Mouse (Mus musculus) limb, embryonic 14.5 days (tissue): ENCODE measurements around the gene Gm20767. TPM values are rescaled to one million over a fixed set of nuclear protein-coding genes. Genes with fewer than 3 reads are reported as not detected.
"Not testable (repeated sequence)": the region's sequence is repeated elsewhere in the genome, so short reads cannot be mapped to it uniquely, and the experiment has no call there.

ENCODE experiments used
- ATAC-seq: fragments of 200-750 bp; cut with Nextera tagmentation; 2 replicates; pipeline ENCODE4 v1.8.0; 2017; ENCODE audit warnings: low read depth, moderate number of reproducible peaks, moderate TSS enrichment; ENCODE audit not compliant: low FRiP score
- DNase-seq: peaks from one replicate; pipeline ENCODE4 v3.0.0-alpha.2; 2015; ENCODE audit warnings: low spot score
- H3K27ac ChIP-seq: fragments of 300-500 bp; sonication (generic); replicated peaks from 2 replicates; pipeline ENCODE4 v1.5.1; 2014; ENCODE audit warnings: low read depth, mild to moderate bottlenecking, low read length, moderate library complexity, mixed read lengths
- H3K27me3 ChIP-seq: fragments of 300-500 bp; sonication (generic); 2 replicates; pipeline ENCODE4 v1.6.1; 2014; ENCODE audit warnings: low read length, mixed read lengths; ENCODE audit not compliant: control insufficient read depth, insufficient read depth
- H3K36me3 ChIP-seq: fragments of 300-500 bp; sonication (generic); 2 replicates; pipeline ENCODE4 v1.6.1; 2014; ENCODE audit warnings: mild to moderate bottlenecking, low read length, moderate library complexity, mixed read lengths; ENCODE audit not compliant: control insufficient read depth, insufficient read depth
- H3K4me1 ChIP-seq: fragments of 300-500 bp; sonication (generic); 2 replicates; pipeline ENCODE4 v1.6.1; 2014; ENCODE audit warnings: antibody characterized with exemption, low read length, mixed read lengths; ENCODE audit not compliant: control insufficient read depth, insufficient read depth
- H3K4me2 ChIP-seq: fragments of 300-500 bp; sonication (generic); replicated peaks from 2 replicates; pipeline ENCODE4 v1.6.1; 2014; ENCODE audit warnings: low read depth, mild to moderate bottlenecking, low read length, moderate library complexity; ENCODE audit not compliant: severe bottlenecking
- H3K4me3 ChIP-seq: fragments of 300-500 bp; sonication (generic); replicated peaks from 2 replicates; pipeline ENCODE4 v1.5.1; 2014; ENCODE audit warnings: low read length
- H3K9ac ChIP-seq: fragments of 300-500 bp; sonication (generic); 2 replicates; pipeline ENCODE4 v1.6.1; 2014; ENCODE audit warnings: mild to moderate bottlenecking, low read depth, low read length, moderate library complexity; ENCODE audit not compliant: severe bottlenecking
- H3K9me3 ChIP-seq: fragments of 300-500 bp; sonication (generic); 2 replicates; pipeline ENCODE4 v1.6.1; 2016; ENCODE audit warnings: low read length; ENCODE audit not compliant: control insufficient read depth
- WGBS: fragments of 180-500 bp; shearing (Covaris S2); extraction: QIAGEN DNeasy Blood & Tissue Kit; methylation state at CpG from one replicate; pipeline ENCODE4 v1.1.7; 2014; 5-methylcytosine and 5-hydroxymethylcytosine counted together
- polyA plus RNA-seq, 2 experiments: library from polyadenylated mRNA; depleted of rRNA in 1 of 2; stranded (reverse) in 1 of 2; unstranded in 1 of 2; fragments of >200 nt; fragmentation: Nextera tagmentation in 1 of 2; extraction: Ambion mirVana in 1 of 2; gene quantifications; 2 replicates each; pipeline versions ENCODE4 v1.2.1 to v1.2.3; 2012 to 2014

Gene Gm20767
- polyA plus RNA-seq, 2 experiments, result not detected

DNA sequence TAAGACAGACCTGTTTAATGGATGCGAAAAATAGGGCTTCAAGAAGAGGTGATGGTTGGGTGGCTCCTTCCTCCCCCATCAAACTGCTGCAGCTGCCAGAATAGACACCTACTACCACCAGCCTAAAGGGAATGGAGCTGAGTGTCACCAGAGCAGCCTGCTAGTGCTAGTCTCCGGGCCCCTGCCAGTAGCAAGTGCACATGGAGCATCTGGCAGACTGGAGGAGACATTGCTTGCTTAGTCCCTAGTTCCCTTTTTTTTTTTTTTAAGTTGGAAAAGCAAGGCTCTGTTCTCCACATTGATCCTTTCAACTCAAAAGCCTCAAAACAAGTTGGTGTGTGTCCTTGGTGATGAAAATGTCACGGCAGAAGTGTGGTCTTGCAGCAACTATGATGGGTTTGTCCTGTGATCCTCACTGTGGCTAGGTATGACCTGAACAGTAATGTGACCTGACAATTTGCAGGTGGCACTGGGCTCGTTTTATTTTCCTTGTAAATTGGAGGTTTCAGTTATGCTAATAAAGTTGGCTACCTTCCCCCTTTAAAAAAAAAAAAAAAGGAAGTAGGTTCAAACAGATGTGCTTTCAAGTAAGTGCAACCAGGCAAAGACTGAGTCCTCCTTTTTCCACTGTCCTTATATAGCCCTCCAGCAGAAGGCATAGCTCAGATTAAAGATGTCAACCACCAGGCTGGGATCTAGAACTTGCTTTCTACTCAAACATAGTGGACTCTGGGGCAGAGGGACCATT is 9.8 kb downstream of the Gm20767 start:
- DNase-seq, ATAC-seq, H3K4me2 ChIP-seq, H3K9me3 ChIP-seq, H3K9ac ChIP-seq, H3K27me3 ChIP-seq, H3K4me3 ChIP-seq, H3K36me3 ChIP-seq, H3K27ac ChIP-seq, H3K4me1 ChIP-seq: not testable (repeated sequence)
- 53% methylated on average over 3 of the region's 4 CpGs for WGBS

DNA sequence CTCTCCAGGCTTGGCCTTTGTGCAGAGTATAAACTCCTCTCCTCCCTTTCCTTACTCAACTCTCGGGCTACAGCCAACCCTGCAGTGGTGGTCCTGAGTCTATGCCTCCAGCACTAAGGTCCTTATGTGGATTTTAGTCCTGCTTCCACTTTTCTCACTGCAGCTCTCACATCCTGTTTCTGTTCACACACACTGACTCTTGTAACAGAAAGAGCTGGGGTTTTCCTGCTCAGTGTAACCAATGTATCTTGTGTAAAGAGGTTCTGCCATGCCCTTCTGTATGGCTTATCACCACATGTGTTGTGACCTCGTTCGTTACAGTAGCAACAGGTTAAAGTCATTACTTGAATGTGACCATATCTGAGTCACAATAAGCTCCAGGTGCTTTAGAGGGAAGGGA is 10.5 kb downstream of the Gm20767 start:
- not testable (repeated sequence) for H3K4me1 ChIP-seq, H3K4me3 ChIP-seq, H3K9ac ChIP-seq, H3K27ac ChIP-seq, DNase-seq, H3K4me2 ChIP-seq, H3K27me3 ChIP-seq, H3K9me3 ChIP-seq, H3K36me3 ChIP-seq, ATAC-seq
- 57% methylated on average over 3 of the region's 3 CpGs for WGBS

DNA sequence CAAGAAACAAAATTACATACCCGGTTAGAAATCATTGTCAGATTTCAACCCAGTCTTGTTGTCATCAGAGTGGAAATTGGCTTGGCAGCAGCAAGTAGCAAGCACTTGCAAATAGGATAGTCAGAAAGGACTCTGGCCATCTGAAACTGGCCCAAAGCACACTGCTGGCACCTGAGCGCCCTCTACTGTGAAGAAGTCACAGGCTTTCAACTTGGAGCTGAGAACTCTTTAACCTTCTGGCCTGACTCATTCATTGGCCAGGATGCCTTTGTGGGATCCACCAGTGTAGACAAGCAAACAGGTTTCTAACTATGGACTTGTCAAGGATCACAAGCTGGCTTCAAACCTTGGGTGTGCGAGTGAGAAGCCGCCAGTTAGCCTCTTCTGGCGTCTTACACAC is 28.3 kb downstream of the Gm20767 start:
- H3K4me3 ChIP-seq, ATAC-seq, H3K27ac ChIP-seq, H3K4me1 ChIP-seq, H3K9ac ChIP-seq, H3K9me3 ChIP-seq, H3K27me3 ChIP-seq, DNase-seq, H3K36me3 ChIP-seq, H3K4me2 ChIP-seq: not testable (repeated sequence)
- 54% methylated on average over 5 of the region's 5 CpGs for WGBS

GRCm38 (mm10) chr13:120172133-120172532 is 32.1 kb downstream of the Gm20767 start, which contains the start of gene Gm21818:
Gene Gm21818 (plus strand): TSS chr13:120172433.
- not testable (repeated sequence) for H3K9ac ChIP-seq, H3K36me3 ChIP-seq, DNase-seq, H3K27me3 ChIP-seq, H3K4me2 ChIP-seq, H3K27ac ChIP-seq, ATAC-seq, H3K4me1 ChIP-seq, H3K4me3 ChIP-seq, H3K9me3 ChIP-seq
- 75% methylated on average over 4 of the region's 4 CpGs for WGBS

- not testable (repeated sequence) for H3K4me2 ChIP-seq, H3K9ac ChIP-seq, H3K4me3 ChIP-seq, H3K4me1 ChIP-seq, H3K9me3 ChIP-seq, H3K27ac ChIP-seq, H3K27me3 ChIP-seq, H3K36me3 ChIP-seq, ATAC-seq, DNase-seq
- 76% methylated on average over 6 of the region's 8 CpGs for WGBS
These were observed 56.3 kb downstream of the Gm20767 start for GRCm38 (mm10) chr13:120196189-120196821.

Other genes with a start within 250 kb of the Gm20767 start
- not detected in 2 replicates for gene Tcstv1, start 245.5 kb upstream of the Gm20767 start, polyA plus RNA-seq (2012; rRNA removed)
- not detected in 2 replicates for gene Tcstv1, start 245.5 kb upstream of the Gm20767 start, polyA plus RNA-seq (2014; fragmentation: Nextera tagmentation; extraction: Ambion mirVana)
- gene Gm21761, start 211.0 kb upstream of the Gm20767 start, polyA plus RNA-seq (2012; rRNA removed), result not detected in 2 replicates
- gene Gm21761, start 211.0 kb upstream of the Gm20767 start, polyA plus RNA-seq (2014; fragmentation: Nextera tagmentation; extraction: Ambion mirVana), result not detected in 2 replicates
- gene B020031M17Rik, start 189.4 kb upstream of the Gm20767 start, polyA plus RNA-seq (2012; rRNA removed), result 0.13 TPM in 1 of 2 replicates, not detected in the other
- not detected in 2 replicates for gene B020031M17Rik, start 189.4 kb upstream of the Gm20767 start, polyA plus RNA-seq (2014; fragmentation: Nextera tagmentation; extraction: Ambion mirVana)
- gene Gm36079, start 113.2 kb upstream of the Gm20767 start, polyA plus RNA-seq (2012; rRNA removed), result not detected in 2 replicates
- gene Gm36079, start 113.2 kb upstream of the Gm20767 start, polyA plus RNA-seq (2014; fragmentation: Nextera tagmentation; extraction: Ambion mirVana), result not detected in 2 replicates
- gene Gm21188, start 88.1 kb upstream of the Gm20767 start, polyA plus RNA-seq (2012; rRNA removed), result 0.03 TPM in 1 of 2 replicates, not detected in the other
- gene Gm21188, start 88.1 kb upstream of the Gm20767 start, polyA plus RNA-seq (2014; fragmentation: Nextera tagmentation; extraction: Ambion mirVana), result 0.19 TPM in 1 of 2 replicates, not detected in the other
- not detected in 2 replicates for gene Gm21818, start 32.2 kb downstream of the Gm20767 start, polyA plus RNA-seq (2012; rRNA removed)
- gene Gm21818, start 32.2 kb downstream of the Gm20767 start, polyA plus RNA-seq (2014; fragmentation: Nextera tagmentation; extraction: Ambion mirVana), result not detected in 2 replicates
- not detected in 2 replicates for gene Gm21762, start 75.7 kb downstream of the Gm20767 start, polyA plus RNA-seq (2012; rRNA removed)
- gene Gm21762, start 75.7 kb downstream of the Gm20767 start, polyA plus RNA-seq (2014; fragmentation: Nextera tagmentation; extraction: Ambion mirVana), result not detected in 2 replicates
- not detected in 2 replicates for gene Gm21731, start 98.9 kb downstream of the Gm20767 start, polyA plus RNA-seq (2012; rRNA removed)
- not detected in 2 replicates for gene Gm21731, start 98.9 kb downstream of the Gm20767 start, polyA plus RNA-seq (2014; fragmentation: Nextera tagmentation; extraction: Ambion mirVana)
- gene AF067061, start 122.9 kb downstream of the Gm20767 start, polyA plus RNA-seq (2012; rRNA removed), result not detected in 2 replicates
- gene AF067061, start 122.9 kb downstream of the Gm20767 start, polyA plus RNA-seq (2014; fragmentation: Nextera tagmentation; extraction: Ambion mirVana), result not detected in 2 replicates
- gene BC147527, start 160.1 kb downstream of the Gm20767 start, polyA plus RNA-seq (2012; rRNA removed), result 0.09 and 0.26 TPM in 2 replicates
- gene BC147527, start 160.1 kb downstream of the Gm20767 start, polyA plus RNA-seq (2014; fragmentation: Nextera tagmentation; extraction: Ambion mirVana), result 0.65 and 0.69 TPM in 2 replicates
- gene Tcstv3, start 176.6 kb downstream of the Gm20767 start, polyA plus RNA-seq (2012; rRNA removed), result not detected in 2 replicates
- gene Tcstv3, start 176.6 kb downstream of the Gm20767 start, polyA plus RNA-seq (2014; fragmentation: Nextera tagmentation; extraction: Ambion mirVana), result not detected in 2 replicates